Mouse (Mus musculus): ENCODE measurements around the gene Nfkbid. TPM values are rescaled to one million over a fixed set of nuclear protein-coding genes. Genes with fewer than 3 reads are reported as not detected.

The Nfkbid gene
- 2.5 and 3.1 TPM in 2 replicates for polyA plus RNA-seq (2014; fragmentation: Nextera tagmentation; extraction: Ambion mirVana)

DNA sequence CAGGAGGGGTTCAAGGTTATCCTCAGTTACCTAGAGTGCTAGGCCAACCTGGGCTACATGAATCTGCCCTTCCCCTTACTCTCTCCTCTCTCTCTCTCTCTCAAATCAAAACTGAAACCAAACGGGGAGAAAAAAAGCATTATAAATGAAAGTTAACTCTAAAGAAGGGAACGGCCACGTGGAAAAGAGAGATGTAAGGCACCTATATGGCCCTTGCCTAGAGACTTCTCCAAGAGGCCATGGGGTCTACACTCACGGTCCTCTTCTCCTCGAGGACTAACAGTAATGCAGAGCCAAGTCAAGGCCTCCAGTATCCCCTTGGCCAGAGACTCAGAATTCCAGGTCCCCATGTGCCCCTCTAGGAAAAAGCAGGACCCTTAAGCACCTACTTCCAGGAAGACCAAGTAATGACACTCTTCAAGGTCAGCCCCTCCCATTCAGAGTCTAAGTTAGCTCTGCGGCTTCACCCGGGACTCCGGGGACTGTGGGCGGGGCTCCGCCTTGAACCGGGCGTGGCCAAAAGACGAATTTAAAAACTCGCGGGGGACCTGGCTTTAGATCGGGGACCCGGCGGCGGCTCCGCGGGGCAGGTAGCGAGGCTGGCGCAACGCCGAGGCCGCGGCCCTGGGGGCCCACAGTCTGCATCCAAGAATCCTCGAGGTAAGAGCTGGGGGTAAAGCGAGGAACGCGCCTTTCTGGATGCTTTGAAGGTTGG lies at the start of gene Nfkbid:
Gene Nfkbid (plus strand): TSS at position 558 of the 715 bp plus-strand sequence.
- H3K27ac ChIP-seq (ENCODE audit: low read depth, low read length), result no peak within 1 kb of the TSS; the same call in 1 of the 2 replicates
- H3K4me2 ChIP-seq (ENCODE audit: low read depth, low read length), result peak within 1 kb of the TSS; percentile 85
- H3K9me3 ChIP-seq (ENCODE audit: control insufficient read depth, low read length), result no peaks in the 10 kb centered on the region
- H3K4me1 ChIP-seq (ENCODE audit: control insufficient read depth, insufficient read depth, low read length), result 0 out of 2 replicates have a peak, but pooled peaks cover 3% of the 10 kb centered on the region
- WGBS, result 10% methylated on average over 31 of the region's 31 CpGs
- peak within 1 kb of the TSS; percentile 63 for H3K9ac ChIP-seq (replicated peaks; ENCODE audit: low read depth, low read length)
- no peaks in the 10 kb centered on the region for H3K27me3 ChIP-seq (ENCODE audit: control insufficient read depth, insufficient read depth, low read length)
- peak within 1 kb of the TSS; percentile 55 for H3K4me3 ChIP-seq (ENCODE audit: low read depth, low read length)
- peak; percentile 7 for ATAC-seq (ENCODE audit: low read depth)
- no peaks in the 10 kb centered on the region for H3K36me3 ChIP-seq (ENCODE audit: control insufficient read depth, insufficient read depth, low read length)

- Histone ChIP-seq H3K4me1 (ENCODE audit: control insufficient read depth, insufficient read depth, low read length) (no peaks in the 10 kb centered on the region), H3K9me3 (ENCODE audit: control insufficient read depth, low read length) (no peaks in the 10 kb centered on the region), H3K9ac (replicated peaks; ENCODE audit: low read depth, low read length) (peak overlapping the region; percentile 47), H3K27me3 (ENCODE audit: control insufficient read depth, insufficient read depth, low read length) (no peaks in the 10 kb centered on the region), H3K27ac (ENCODE audit: low read depth, low read length) (peak overlapping the region; percentile 81), H3K36me3 (ENCODE audit: control insufficient read depth, insufficient read depth, low read length) (no peaks in the 10 kb centered on the region), H3K4me2 (ENCODE audit: low read depth, low read length) (peak overlapping the region; percentile 48), H3K4me3 (ENCODE audit: low read depth, low read length) (peak overlapping the region; percentile 40)
- peak; percentile 100 for ATAC-seq (ENCODE audit: low read depth)
- WGBS, result under 1% methylated on average over 21 of the region's 21 CpGs
Measured at GRCm38 (mm10) chr7:30373501-30373962, 48.0 kb upstream of the Nfkbid start.

- no peaks in the 10 kb centered on the region for H3K27me3 ChIP-seq (ENCODE audit: control insufficient read depth, insufficient read depth, low read length)
- no peaks in the 10 kb centered on the region for H3K36me3 ChIP-seq (ENCODE audit: control insufficient read depth, insufficient read depth, low read length)
- no peak overlapping the region for H3K9ac ChIP-seq (replicated peaks; ENCODE audit: low read depth, low read length)
- 66% methylated on average over 5 of the region's 5 CpGs for WGBS
- no peak overlapping the region for H3K4me3 ChIP-seq (ENCODE audit: low read depth, low read length)
- no peak overlapping the region for H3K27ac ChIP-seq (ENCODE audit: low read depth, low read length)
- no peak overlapping the region for H3K4me2 ChIP-seq (ENCODE audit: low read depth, low read length)
- no peaks in the 10 kb centered on the region for H3K4me1 ChIP-seq (ENCODE audit: control insufficient read depth, insufficient read depth, low read length)
- ATAC-seq (ENCODE audit: low read depth), result no peak
- no peaks in the 10 kb centered on the region for H3K9me3 ChIP-seq (ENCODE audit: control insufficient read depth, low read length)
Measured at GRCm38 (mm10) chr7:30380061-30380460, 41.5 kb upstream of the Nfkbid start.

DNA sequence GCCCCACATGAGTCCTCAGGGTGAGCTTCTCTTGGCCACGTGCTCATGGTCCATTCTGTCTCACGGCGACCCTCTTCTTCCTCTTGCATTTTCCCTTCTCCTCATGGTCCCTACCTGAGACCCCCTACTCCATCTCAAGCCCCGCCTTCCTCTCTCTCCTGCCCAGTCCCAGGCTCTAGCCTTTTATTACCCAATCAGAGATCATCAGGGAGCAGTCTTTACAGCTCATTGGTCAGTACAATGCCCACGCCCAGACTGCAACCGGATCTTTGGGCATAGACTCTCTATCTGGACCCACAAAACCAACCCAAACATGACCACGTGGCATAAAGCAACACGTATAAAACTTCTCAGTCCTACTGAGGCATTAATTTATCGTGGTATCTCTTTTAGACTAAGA lies 37.4 kb upstream of the Nfkbid start:
- 87% methylated on average over 9 of the region's 9 CpGs for WGBS
- no peak overlapping the region for H3K4me2 ChIP-seq (ENCODE audit: low read depth, low read length)
- H3K27ac ChIP-seq (ENCODE audit: low read depth, low read length), result no peak overlapping the region
- no peak overlapping the region for H3K4me3 ChIP-seq (ENCODE audit: low read depth, low read length)
- no peaks in the 10 kb centered on the region for H3K36me3 ChIP-seq (ENCODE audit: control insufficient read depth, insufficient read depth, low read length)
- H3K9me3 ChIP-seq (ENCODE audit: control insufficient read depth, low read length), result no peaks in the 10 kb centered on the region
- no peak for ATAC-seq (ENCODE audit: low read depth)
- H3K4me1 ChIP-seq (ENCODE audit: control insufficient read depth, insufficient read depth, low read length), result no peaks in the 10 kb centered on the region
- no peaks in the 10 kb centered on the region for H3K27me3 ChIP-seq (ENCODE audit: control insufficient read depth, insufficient read depth, low read length)
- no peak overlapping the region for H3K9ac ChIP-seq (replicated peaks; ENCODE audit: low read depth, low read length)

DNA sequence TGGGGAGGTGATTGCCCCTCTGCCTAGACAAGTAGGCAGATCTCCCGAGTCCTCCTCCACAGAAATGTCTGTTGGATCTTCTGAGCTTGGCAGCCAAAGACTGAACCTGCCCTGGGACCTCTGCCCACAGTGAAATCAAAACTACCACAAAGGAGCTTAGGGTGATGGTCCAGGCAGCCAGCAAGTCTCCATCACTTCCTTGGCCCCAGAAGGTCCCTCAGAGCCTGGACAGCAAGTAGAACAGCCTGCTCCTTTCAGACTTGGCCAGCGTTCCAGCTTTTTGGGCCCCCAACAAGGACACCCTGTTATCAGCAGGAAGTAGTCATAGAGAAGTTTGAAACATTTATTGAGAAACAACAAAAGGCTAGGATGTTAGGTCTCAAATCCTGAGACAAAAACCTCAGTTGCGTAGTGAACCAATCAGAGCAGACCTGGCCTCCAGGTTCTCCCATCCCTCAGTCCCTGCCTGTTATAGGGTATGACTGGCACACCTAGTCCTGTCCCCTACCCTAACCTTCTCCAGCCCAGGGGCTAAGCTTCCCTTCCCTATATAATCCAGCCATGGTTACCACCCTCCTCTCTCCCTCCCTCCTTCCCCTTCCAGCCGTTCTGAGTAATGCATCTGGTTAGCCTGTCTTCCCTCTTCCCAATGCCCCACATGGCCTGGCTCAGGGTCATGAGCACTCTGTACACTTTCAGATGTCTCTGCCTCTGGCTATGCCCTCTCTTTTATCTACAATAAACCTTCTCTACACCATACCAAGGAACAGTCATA lies 28.6 kb upstream of the Nfkbid start:
- no peaks in the 10 kb centered on the region for H3K4me1 ChIP-seq (ENCODE audit: control insufficient read depth, insufficient read depth, low read length)
- WGBS, result 72% methylated on average over 4 of the region's 4 CpGs
- H3K4me3 ChIP-seq (ENCODE audit: low read depth, low read length), result no peak overlapping the region
- H3K9me3 ChIP-seq (ENCODE audit: control insufficient read depth, low read length), result no peaks in the 10 kb centered on the region
- no peaks in the 10 kb centered on the region for H3K36me3 ChIP-seq (ENCODE audit: control insufficient read depth, insufficient read depth, low read length)
- no peak overlapping the region for H3K4me2 ChIP-seq (ENCODE audit: low read depth, low read length)
- no peaks in the 10 kb centered on the region for H3K27me3 ChIP-seq (ENCODE audit: control insufficient read depth, insufficient read depth, low read length)
- H3K9ac ChIP-seq (replicated peaks; ENCODE audit: low read depth, low read length), result no peak overlapping the region
- ATAC-seq (ENCODE audit: low read depth), result no peak
- no peak overlapping the region for H3K27ac ChIP-seq (ENCODE audit: low read depth, low read length)

GRCm38 (mm10) chr7:30393631-30394030 lies 27.9 kb upstream of the Nfkbid start:
- no peaks in the 10 kb centered on the region for H3K27me3 ChIP-seq (ENCODE audit: control insufficient read depth, insufficient read depth, low read length)
- no peak overlapping the region for H3K9ac ChIP-seq (replicated peaks; ENCODE audit: low read depth, low read length)
- WGBS, result 93% methylated on average over 4 of the region's 4 CpGs
- no peaks in the 10 kb centered on the region for H3K36me3 ChIP-seq (ENCODE audit: control insufficient read depth, insufficient read depth, low read length)
- no peaks in the 10 kb centered on the region for H3K4me1 ChIP-seq (ENCODE audit: control insufficient read depth, insufficient read depth, low read length)
- ATAC-seq (ENCODE audit: low read depth), result no peak
- H3K9me3 ChIP-seq (ENCODE audit: control insufficient read depth, low read length), result no peaks in the 10 kb centered on the region
- no peak overlapping the region for H3K4me2 ChIP-seq (ENCODE audit: low read depth, low read length)
- H3K4me3 ChIP-seq (ENCODE audit: low read depth, low read length), result no peak overlapping the region
- H3K27ac ChIP-seq (ENCODE audit: low read depth, low read length), result no peak overlapping the region

GRCm38 (mm10) chr7:30394379-30394778 lies 27.2 kb upstream of the Nfkbid start:
- no peak overlapping the region for H3K4me2 ChIP-seq (ENCODE audit: low read depth, low read length)
- H3K27ac ChIP-seq (ENCODE audit: low read depth, low read length), result no peak overlapping the region
- H3K4me3 ChIP-seq (ENCODE audit: low read depth, low read length), result no peak overlapping the region
- H3K9ac ChIP-seq (replicated peaks; ENCODE audit: low read depth, low read length), result no peak overlapping the region
- no peaks in the 10 kb centered on the region for H3K27me3 ChIP-seq (ENCODE audit: control insufficient read depth, insufficient read depth, low read length)
- WGBS, result 63% methylated on average over 10 of the region's 11 CpGs
- H3K4me1 ChIP-seq (ENCODE audit: control insufficient read depth, insufficient read depth, low read length), result 0 out of 2 replicates have a peak, but pooled peaks cover 3% of the 10 kb centered on the region
- H3K36me3 ChIP-seq (ENCODE audit: control insufficient read depth, insufficient read depth, low read length), result no peaks in the 10 kb centered on the region
- no peaks in the 10 kb centered on the region for H3K9me3 ChIP-seq (ENCODE audit: control insufficient read depth, low read length)
- ATAC-seq (ENCODE audit: low read depth), result no peak

DNA sequence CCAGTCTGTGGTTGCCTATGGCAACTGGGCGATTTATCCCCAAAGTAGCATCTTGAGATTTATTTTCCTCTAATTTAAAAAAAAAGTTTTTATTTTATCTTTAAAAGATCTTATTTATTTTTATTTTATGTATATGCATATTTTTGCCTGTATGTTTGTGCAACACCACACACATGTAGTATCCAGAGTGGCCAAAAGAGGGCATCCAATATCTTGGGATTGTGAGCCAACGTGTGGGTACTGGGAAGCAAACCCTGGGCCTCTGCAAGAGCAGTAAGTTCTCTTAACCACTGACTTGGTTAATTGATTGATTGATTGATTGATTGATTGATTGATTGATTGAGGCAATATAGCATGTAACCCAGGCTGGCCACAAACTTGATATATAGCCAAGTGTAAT lies 26.7 kb upstream of the Nfkbid start:
- H3K9me3 ChIP-seq (ENCODE audit: control insufficient read depth, low read length), result no peaks in the 10 kb centered on the region
- 0 out of 2 replicates have a peak, but pooled peaks cover 3% of the 10 kb centered on the region for H3K4me1 ChIP-seq (ENCODE audit: control insufficient read depth, insufficient read depth, low read length)
- H3K27me3 ChIP-seq (ENCODE audit: control insufficient read depth, insufficient read depth, low read length), result no peaks in the 10 kb centered on the region
- WGBS, result 49% methylated on average over 2 of the region's 2 CpGs
- no peak overlapping the region for H3K9ac ChIP-seq (replicated peaks; ENCODE audit: low read depth, low read length)
- no peak overlapping the region for H3K4me3 ChIP-seq (ENCODE audit: low read depth, low read length)
- H3K4me2 ChIP-seq (ENCODE audit: low read depth, low read length), result no peak overlapping the region
- H3K36me3 ChIP-seq (ENCODE audit: control insufficient read depth, insufficient read depth, low read length), result no peaks in the 10 kb centered on the region
- H3K27ac ChIP-seq (ENCODE audit: low read depth, low read length), result no peak overlapping the region
- no peak for ATAC-seq (ENCODE audit: low read depth)

DNA sequence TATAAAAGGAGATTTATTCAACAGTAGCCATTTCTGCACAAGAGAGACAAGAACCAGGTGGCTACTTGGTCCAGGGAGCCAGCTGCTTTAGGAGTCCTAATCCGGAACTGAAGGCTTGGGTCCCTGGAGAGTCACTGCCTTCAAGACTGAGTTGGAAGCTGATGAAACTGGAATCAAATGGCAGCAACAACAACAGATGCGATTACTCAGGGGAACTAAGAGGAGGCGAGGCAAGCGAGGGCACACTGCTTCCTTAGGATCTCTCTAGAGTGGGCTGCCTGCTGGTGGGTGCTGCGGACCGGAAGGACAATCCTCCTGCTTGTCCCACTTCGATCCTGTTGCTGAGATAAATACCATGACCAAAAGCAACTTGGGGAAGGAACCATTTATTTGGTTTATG lies 21.9 kb upstream of the Nfkbid start:
- no peak overlapping the region for H3K9ac ChIP-seq (replicated peaks; ENCODE audit: low read depth, low read length)
- no peak for ATAC-seq (ENCODE audit: low read depth)
- H3K27me3 ChIP-seq (ENCODE audit: control insufficient read depth, insufficient read depth, low read length), result no peaks in the 10 kb centered on the region
- WGBS, result 48% methylated on average over 7 of the region's 7 CpGs
- no peak overlapping the region for H3K4me2 ChIP-seq (ENCODE audit: low read depth, low read length)
- H3K36me3 ChIP-seq (ENCODE audit: control insufficient read depth, insufficient read depth, low read length), result no peaks in the 10 kb centered on the region
- H3K27ac ChIP-seq (ENCODE audit: low read depth, low read length), result no peak overlapping the region
- H3K9me3 ChIP-seq (ENCODE audit: control insufficient read depth, low read length), result no peaks in the 10 kb centered on the region
- H3K4me1 ChIP-seq (ENCODE audit: control insufficient read depth, insufficient read depth, low read length), result 0 out of 2 replicates have a peak, but pooled peaks cover 3% of the 10 kb centered on the region
- no peak overlapping the region for H3K4me3 ChIP-seq (ENCODE audit: low read depth, low read length)
